Mouse (Mus musculus) T-helper 17 cell (primary cell): ENCODE results near the gene Mmab.

Experiments used
- in situ Hi-C, 2 experiments: fragments of 300-600 bp; cut with MboI, MseI; formaldehyde crosslinking; loops; 1 replicate in 1 of 2; 2 replicates in 1 of 2; pipeline ENCODE4 v1.15.1; 2025; ENCODE audit warnings: high pct_unique_total_duplicates in 2 of 2

Gene Mmab

DNA sequence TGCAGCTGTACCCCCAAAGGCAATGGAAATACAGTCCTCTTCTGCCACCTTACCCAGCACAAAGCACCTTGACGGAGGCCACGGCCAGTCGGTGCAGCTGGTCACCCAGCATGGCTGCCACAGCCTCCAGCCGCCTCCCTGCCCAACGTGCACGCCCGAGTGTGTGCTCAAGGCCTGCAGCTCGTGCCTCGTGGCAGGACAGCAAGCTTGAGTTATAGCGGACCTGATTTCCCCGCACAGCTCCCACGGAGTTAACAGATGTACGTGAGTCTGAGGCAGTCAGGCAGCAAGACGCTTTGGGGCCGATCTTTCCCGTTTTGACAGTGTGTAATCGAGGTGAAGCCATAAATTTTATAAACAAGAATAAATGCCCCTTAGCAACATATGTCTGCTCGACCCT lies 15.2 kb downstream of the Mmab start:
- in situ Hi-C loops = no loop called here

DNA sequence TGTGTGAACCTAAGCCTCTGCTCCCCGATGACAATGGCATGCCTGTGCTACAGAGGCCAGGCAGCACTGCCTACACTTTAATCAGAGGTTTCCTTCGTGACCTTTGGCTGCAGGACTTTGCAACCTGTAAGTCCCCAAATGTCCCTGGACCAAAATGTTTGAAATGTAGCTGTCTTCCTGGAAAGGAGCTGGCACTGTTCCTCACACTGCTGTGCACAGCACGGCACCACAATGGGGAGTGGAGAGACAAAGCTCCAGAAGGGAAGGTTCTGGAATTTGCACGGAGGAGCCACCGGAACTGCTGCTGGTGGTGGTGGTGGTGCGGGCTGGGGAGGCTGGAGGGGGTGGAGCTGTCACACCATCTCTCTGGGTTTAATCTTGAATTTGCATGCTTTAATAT lies 17.1 kb downstream of the Mmab start:
- in situ Hi-C loops = no loop called here

DNA sequence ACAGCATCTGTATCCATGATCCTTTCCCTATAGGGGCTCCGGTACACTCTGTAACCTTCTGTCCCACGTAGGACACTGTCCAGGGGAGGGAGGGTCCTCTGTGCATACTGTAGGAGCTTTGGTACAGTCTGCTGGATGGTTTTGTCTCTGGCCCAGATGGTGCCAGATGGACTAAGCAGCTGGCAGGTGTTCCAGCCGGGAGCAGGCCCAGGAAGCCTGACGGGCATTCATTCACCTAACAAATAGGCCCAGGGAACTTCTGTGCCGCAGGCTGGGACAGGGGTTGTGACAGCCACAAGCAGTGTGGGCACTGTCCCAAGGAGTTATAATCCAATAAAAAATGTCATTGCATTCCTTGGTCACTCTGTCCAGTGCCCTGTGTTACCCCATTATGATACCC lies 19.9 kb downstream of the Mmab start:
- in situ Hi-C loops = no loop called here

DNA sequence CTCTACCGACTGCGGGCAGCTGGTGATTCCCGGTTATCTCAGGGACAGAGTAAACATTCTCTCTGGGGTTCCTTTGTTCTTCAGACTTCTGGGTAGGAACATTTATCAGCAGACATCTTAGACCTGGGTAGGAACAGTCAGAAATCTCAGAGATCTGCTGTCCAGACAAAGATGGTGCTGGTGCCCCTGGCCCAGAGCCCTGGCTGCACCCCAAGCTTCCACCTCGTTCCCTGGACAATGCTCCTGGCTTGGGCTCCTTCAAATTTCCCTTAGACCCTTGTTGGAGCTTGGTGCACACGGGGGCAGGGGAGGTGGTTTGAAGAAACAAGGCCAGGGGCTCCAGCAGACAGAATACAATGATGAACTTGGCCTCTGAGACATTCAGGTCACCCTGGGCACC lies 21.3 kb downstream of the Mmab start:
- in situ Hi-C loops = no loop called here

- in situ Hi-C loops = no loop called here
Observed at GRCm38 (mm10) chr5:114421561-114422298, 22.1 kb downstream of the Mmab start.

DNA sequence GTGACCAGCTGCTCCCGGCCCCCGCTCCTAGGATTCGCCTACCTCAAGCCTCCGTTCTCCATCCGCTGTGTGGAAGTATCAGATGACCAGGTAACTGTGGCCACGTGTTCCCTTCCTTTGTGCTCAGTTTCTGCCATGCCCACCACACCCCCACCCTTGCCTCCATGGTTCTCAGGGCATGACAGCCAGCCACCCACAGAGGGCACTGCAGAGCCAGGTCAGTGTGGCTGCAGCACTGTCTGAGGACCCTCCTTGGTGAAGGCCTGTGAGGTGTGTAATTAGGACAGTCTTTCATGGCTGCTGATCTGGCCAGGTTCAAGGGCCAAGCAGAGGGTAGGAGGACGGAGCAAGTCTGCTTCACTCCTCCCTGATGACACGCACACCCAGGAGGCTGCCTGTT lies 25.3 kb downstream of the Mmab start:
- in situ Hi-C loops = no loop called here

DNA sequence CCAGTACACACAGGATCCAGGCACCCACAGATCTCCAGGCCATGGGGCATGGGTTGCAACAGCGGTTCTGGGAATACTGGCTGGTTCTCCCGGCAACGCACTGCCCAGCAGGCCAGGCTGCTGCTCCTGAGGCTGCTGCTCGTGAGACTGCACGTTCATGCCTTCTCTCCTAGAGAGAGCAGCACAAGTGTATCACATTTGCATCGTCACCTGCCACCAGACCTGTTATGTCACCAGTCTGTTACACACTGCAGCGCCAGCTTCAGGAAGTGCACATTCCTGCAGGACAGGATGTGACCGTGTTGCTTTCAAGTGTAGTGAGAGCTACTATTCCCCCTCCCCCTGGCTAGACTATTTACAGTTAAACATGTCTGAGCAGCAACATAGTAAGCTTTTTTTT lies 27.0 kb downstream of the Mmab start:
- in situ Hi-C loops = no loop called here

- in situ Hi-C loops = no loop called here
Observed at GRCm38 (mm10) chr5:114415606-114416005, 28.3 kb downstream of the Mmab start.

DNA sequence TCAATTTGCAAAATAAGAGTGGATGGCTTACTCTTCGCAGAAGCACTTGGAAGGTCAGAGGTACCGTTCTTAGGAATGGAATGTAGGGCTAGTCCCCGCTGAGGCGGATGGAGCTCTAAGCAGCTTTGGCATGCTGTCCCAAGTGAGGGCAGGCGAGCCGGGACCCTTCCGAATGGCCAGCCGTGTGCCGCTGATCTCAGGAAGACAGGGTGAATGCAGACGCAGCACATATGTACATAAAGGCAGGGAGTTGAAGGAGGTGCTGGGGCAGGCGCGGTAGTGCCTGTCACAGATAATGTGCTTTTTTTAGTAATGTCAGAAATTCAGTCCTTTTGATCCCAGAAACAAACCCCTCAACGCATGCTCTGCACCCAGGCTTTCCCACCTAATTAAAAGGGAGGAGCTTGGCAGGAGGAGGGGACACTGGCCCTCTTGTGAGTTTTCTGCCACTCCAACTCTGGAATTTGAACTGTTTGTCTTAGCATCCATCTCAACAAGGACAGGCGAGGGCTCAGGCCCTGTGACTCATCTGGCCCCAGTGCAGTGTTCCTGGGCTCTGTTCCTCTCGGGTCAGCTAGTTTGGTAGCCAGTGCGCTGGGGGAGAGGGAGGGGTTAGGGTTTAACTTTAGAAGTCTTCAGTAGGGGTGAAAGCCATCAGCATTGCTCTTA lies 30.7 kb downstream of the Mmab start:
- in situ Hi-C loops = no loop called here

DNA sequence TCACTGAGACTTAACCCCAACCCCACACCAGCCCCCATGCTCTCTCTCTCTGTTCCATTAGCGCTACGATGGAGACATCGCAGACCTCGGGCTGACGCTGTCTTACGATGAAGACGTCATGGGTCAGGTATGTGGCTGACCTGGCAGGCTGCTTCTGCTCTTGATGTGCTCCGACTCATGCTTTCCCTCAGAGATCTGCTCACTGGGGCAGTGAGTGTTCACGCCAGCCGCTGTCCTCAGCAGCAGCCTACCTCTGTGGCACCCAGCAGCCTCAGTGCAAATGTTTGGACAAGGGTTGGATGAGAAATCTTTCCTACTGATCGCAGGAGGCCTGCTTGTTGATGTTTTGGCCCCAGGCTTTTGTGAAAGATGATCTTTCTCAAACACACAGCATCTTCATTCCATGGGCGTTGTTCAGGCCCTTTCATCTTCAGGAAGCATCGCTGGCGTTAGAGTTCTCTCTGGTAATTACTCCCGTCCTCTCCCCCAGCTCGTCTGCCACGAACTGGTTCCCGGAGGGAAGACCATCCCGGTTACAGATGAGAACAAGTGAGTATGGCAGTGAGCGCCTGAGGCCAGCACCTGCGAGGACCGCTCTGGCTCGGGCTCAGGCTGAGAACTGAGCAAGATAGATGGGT lies 31.4 kb downstream of the Mmab start:
- in situ Hi-C loops = no loop called here

DNA sequence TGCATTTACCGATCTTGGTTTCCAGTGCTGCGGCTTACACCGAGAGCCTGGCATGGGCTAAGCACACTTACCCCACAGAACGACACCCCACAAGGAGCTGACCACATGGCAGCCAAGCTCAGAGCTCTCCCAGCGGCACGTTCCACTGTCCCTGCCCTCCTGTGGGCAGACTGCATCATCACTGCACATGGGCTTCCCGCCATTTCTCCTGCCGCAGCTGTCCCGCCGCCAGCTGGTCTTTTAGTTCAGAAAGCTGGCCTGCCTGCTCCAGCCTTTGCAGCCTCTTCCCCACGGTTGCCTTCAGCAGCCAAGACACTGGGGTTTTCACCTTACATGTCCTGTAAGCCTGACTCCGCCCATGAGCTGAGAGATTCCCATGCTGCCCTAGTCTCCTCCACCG lies 33.4 kb downstream of the Mmab start:
- in situ Hi-C loops = no loop called here

DNA sequence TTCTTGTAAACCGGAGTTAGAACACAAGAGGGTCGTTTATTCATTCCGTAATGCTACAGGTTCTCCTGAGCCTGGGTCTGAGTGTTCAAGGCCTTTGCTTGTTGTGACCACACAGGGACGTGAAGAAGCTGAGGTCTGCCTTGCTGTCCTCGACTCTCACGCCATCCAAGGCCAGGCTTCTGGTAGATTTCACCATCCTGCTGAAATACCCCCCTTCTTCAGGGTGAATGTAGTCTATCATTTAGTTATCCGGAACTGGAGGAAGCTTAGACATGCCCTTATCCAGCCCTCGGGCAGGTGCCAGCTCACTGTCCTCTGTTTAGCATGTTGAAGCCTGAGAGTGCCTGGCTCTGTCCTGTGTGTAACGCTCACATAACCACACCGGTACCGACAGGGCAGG lies 35.0 kb downstream of the Mmab start:
- in situ Hi-C loops = no loop called here

DNA sequence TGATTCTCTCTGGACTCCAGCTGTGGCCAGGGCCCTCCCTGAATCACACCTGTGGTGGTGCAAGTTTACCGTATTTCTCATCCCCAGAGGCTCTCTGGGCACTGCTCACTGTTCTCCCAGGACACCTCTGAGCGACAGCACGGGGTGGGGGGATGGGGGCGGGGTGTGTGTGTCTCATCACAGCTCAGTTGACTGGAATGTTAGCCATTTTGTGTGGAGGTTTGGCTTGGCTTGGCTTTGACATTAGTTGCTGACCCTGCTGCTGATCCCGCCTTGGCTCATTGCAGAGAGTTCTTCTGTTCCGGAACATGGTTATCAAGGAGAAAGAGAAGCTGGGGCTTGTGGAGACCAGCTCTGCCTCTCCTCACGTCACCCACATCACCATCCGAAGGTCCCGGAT lies 36.0 kb downstream of the Mmab start:
- in situ Hi-C loops = no loop called here

DNA sequence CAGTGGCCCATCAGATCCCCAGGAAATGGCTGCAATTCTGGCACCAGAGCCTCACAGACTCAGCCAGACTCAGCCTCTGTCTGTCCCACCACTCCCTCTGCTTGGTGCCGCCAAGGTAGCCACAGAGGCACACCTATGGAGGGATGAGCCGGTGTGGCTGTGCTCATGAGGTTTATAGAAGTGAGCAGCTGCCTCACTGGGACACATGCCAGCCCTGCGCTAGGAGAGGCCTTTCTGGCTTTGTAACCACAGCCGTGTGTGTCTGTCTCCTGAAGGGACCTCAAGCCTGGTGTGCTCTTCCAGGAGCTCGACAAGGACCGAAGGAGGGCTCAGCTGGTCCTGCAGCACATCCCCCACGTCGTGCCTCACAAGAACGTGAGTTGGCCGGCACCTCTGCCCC lies 36.6 kb downstream of the Mmab start:
- in situ Hi-C loops = no loop called here

DNA sequence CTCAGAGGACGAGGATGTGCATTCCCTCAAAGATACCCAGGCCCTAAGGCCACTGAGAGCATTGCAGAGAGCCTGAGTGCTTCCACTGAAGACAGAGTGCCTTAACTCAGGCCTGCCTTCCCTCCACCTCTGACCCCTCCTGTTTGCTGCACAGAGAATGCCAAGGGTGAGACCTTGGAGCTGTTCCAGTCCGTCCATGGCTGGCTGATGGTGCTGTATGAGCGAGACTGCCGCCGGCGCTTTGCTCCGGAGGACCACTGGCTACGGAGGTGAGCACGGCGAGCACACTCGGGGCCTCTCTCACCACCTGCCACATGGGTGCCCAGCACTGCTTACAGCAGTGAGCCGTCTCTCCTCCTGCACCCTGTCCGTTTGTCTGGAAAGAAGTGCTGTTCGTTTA lies 37.3 kb downstream of the Mmab start:
- in situ Hi-C loops = no loop called here

DNA sequence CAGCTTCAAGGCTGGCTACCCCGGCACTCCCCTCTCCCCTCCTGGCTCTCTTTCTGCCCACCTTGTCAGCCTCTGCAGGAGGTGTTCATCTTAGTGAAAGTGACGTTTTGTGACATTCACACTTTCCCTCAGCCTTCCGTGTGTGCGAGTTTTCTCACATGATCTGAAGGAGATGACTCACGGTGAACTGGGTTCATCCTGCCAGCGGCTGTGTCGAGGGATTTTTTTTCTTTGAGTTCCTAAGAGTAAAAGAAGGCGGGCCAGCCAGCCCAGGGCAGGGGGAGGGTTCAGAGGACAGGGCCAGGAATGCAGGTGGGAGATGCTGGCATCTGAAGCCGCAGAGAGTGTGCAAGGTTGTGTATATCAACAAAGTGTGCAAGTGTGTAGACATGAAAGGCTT lies 50.7 kb downstream of the Mmab start:
- in situ Hi-C loops = no loop called here

GRCm38 (mm10) chr5:114384448-114384847 lies 59.4 kb downstream of the Mmab start:
- in situ Hi-C loops = loop anchor here (5.0 kb wide), 1 partner anchor 72 kb away; no protein-coding TSS in a partner anchor

DNA sequence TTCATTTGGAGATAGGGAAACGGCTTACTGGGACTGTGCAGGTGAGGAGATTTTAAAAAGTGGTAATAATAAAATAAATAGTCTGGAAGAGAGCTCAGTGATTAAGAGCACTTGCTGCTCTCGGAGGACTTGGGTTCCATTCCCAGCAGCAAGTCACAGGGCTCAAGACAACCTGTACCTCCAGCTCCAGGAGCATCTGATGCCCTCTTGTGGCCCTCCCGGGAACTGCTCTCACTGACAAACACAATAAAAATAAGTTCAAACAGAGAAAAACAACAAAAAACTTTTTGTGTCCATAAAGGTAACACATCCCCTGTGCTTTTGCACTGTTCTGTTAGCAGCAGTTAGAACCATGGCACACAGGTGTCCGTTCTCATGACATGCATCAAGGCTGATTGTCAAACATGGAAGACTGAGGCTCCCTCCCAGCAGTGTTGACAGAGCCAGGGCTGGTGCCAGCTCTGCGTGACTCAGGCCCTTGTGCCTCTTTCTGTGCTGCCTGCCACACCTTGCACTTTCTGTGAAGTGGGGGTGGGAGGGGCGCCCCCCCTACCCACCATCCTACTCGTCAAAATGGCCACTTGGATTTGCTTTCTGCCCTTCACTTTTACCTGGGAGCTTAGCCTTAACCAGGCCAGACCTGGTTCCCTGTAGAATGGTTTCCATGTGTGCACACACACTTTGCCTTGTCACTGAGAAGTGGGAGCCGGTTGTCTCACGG lies 60.5 kb downstream of the Mmab start:
- in situ Hi-C loops = loop anchor here (5.0 kb wide), 1 partner anchor 71 kb away; no protein-coding TSS in a partner anchor
